In the genomic region with DNA sequence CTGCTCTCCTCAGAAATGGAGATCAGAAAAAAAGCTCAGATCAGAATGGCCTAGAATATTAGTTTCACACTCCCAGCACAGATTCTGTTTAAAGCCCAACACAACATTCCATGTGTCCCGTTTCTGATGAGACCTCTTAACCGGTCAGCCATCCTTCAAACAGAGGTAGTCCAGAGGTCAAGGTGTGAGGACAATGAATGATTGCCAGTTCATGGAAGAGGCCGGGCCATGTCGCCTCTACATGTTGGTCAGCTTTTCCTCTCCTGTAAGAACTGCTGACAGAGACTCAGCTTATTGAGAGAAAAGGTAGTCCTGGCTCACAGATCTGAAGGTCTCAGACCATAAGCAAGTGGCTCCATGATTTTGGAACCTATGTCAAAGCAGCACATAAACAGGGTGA, we compare ENCODE assay signal across 23 mouse cellular contexts. TPM values are rescaled to one million over a fixed set of nuclear protein-coding genes. Genes with fewer than 3 reads are reported as not detected.
"Had no signal": no experiment of that assay in that cellular context is flagged by ENCODE, and none has a peak within 500 bp of the region (broad histone marks: within the 10 kb centered on the region; RNA-seq: fewer than 3 reads in every experiment).

No protein-coding gene starts in this region.

- H3K27ac ChIP-seq: heart, embryonic 10.5 days; heart, embryonic 13.5 days; heart, embryonic 15.5 days; hindbrain, embryonic 13.5 days; hindbrain, embryonic 15.5 days; hindbrain, postnatal 0 days; kidney, embryonic 15.5 days; limb, embryonic 13.5 days; limb, embryonic 15.5 days; liver, embryonic 12.5 days; liver, embryonic 14.5 days had no signal

- H3K9me3 ChIP-seq: heart, embryonic 10.5 days; heart, embryonic 13.5 days; heart, embryonic 15.5 days; hindbrain, embryonic 13.5 days; hindbrain, embryonic 15.5 days; kidney, embryonic 15.5 days; limb, embryonic 13.5 days; limb, embryonic 15.5 days; liver, embryonic 12.5 days had no signal

- H3K9ac ChIP-seq: forebrain, postnatal 0 days; heart, embryonic 13.5 days; heart, embryonic 15.5 days; hindbrain, embryonic 13.5 days; hindbrain, embryonic 15.5 days; kidney, embryonic 15.5 days; limb, embryonic 13.5 days; limb, embryonic 15.5 days; liver, embryonic 12.5 days; liver, embryonic 14.5 days had no signal

- ATAC-seq: forebrain, postnatal 0 days; hindbrain, postnatal 0 days; intestine, embryonic 16.5 days; liver, embryonic 12.5 days had no signal

- H3K4me2 ChIP-seq: heart, embryonic 13.5 days; heart, embryonic 15.5 days; hindbrain, embryonic 13.5 days; hindbrain, embryonic 15.5 days; kidney, embryonic 15.5 days; limb, embryonic 13.5 days; limb, embryonic 15.5 days; liver, embryonic 12.5 days had no signal

- DNase-seq: forebrain, postnatal 0 days; gastrocnemius, postnatal 14 days; gastrocnemius, postnatal 36 days; heart, adult 18-20 months; heart, postnatal 14 days; heart, postnatal 36 days; kidney, postnatal 14 days; layer of hippocampus, adult 9-11 months; layer of hippocampus, postnatal 36 days; left cerebral cortex, postnatal 4 days had no signal

- H3K36me3 ChIP-seq: hindbrain, embryonic 13.5 days; hindbrain, embryonic 15.5 days; kidney, embryonic 15.5 days; limb, embryonic 13.5 days; limb, embryonic 15.5 days; liver, embryonic 12.5 days had no signal

- H3K4me1 ChIP-seq: heart, embryonic 13.5 days; heart, embryonic 15.5 days; kidney, embryonic 15.5 days; liver, embryonic 12.5 days had no signal

- H3K4me3 ChIP-seq: heart, embryonic 10.5 days; heart, embryonic 13.5 days; heart, embryonic 15.5 days; hindbrain, embryonic 13.5 days; hindbrain, embryonic 15.5 days; kidney, embryonic 15.5 days; limb, embryonic 13.5 days; limb, embryonic 15.5 days; liver, embryonic 12.5 days had no signal

- H3K27me3 ChIP-seq: heart, embryonic 13.5 days; heart, embryonic 15.5 days; hindbrain, embryonic 13.5 days; hindbrain, embryonic 15.5 days; kidney, embryonic 15.5 days; limb, embryonic 13.5 days; limb, embryonic 15.5 days; liver, embryonic 12.5 days had no signal

RNA-seq across cellular contexts. Expression of gene Txlnb, which starts 33.2 kb away (rescaled TPM):
- polyA plus RNA-seq: liver, adult 2 months had no signal
